Mouse (Mus musculus) embryonic facial prominence, embryonic 14.5 days (tissue): ENCODE data around the gene Atf1. TPM values are rescaled to one million over a fixed set of nuclear protein-coding genes. Genes with fewer than 3 reads are reported as not detected.

ENCODE experiments used
- ATAC-seq: fragments of 200-750 bp; cut with Nextera tagmentation; 2 replicates; pipeline ENCODE4 v1.8.0; 2017; ENCODE audit warnings: low read depth, moderate number of reproducible peaks, moderate TSS enrichment
- DNase-seq: peaks from one replicate; pipeline ENCODE4 v3.0.0-alpha.2; 2015; ENCODE audit warnings: low spot score
- H3K27ac ChIP-seq: fragments of 300-500 bp; sonication (generic); replicated peaks from 2 replicates; pipeline ENCODE4 v1.5.1; 2014; ENCODE audit warnings: low read depth, mild to moderate bottlenecking, low read length, moderate library complexity
- H3K27me3 ChIP-seq: fragments of 300-500 bp; sonication (generic); replicated peaks from 2 replicates; pipeline ENCODE4 v1.6.1; 2014; ENCODE audit warnings: low read length; ENCODE audit not compliant: control insufficient read depth, insufficient read depth
- H3K36me3 ChIP-seq: fragments of 300-500 bp; sonication (generic); 2 replicates; pipeline ENCODE4 v1.6.1; 2014; ENCODE audit warnings: low read length, mixed read lengths; ENCODE audit not compliant: control insufficient read depth, insufficient read depth
- H3K4me1 ChIP-seq: fragments of 300-500 bp; sonication (generic); 2 replicates; pipeline ENCODE4 v1.6.1; 2014; ENCODE audit warnings: antibody characterized with exemption, low read length; ENCODE audit not compliant: control insufficient read depth, insufficient read depth
- H3K4me2 ChIP-seq: fragments of 300-500 bp; sonication (generic); 2 replicates; pipeline ENCODE4 v1.6.1; 2014; ENCODE audit warnings: low read depth, mild to moderate bottlenecking, low read length, moderate library complexity, mixed read lengths
- H3K4me3 ChIP-seq: fragments of 300-500 bp; sonication (generic); 2 replicates; pipeline ENCODE4 v1.5.1; 2014; ENCODE audit warnings: low read depth, mild to moderate bottlenecking, low read length
- H3K9ac ChIP-seq: fragments of 300-500 bp; sonication (generic); 2 replicates; pipeline ENCODE4 v1.6.1; 2014; ENCODE audit warnings: low read depth, mild to moderate bottlenecking, low read length, moderate library complexity, mixed read lengths
- H3K9me3 ChIP-seq: fragments of 300-500 bp; sonication (generic); 2 replicates; pipeline ENCODE4 v1.6.1; 2016; ENCODE audit warnings: low read length; ENCODE audit not compliant: control insufficient read depth
- WGBS: fragments of 180-500 bp; shearing (Covaris S2); extraction: QIAGEN DNeasy Blood & Tissue Kit; methylation state at CpG from one replicate; pipeline ENCODE4 v1.1.7; 2014; 5-methylcytosine and 5-hydroxymethylcytosine counted together
- polyA plus RNA-seq: library from polyadenylated mRNA; unstranded; fragments of >200 nt; fragmentation: Nextera tagmentation; extraction: Ambion mirVana; gene quantifications from 2 replicates; pipeline ENCODE4 v1.2.1, GENCODE M21; 2014

The Atf1 gene
- polyA plus RNA-seq, 1 experiment from 2014 or later, result 33.5 TPM

- Histone ChIP-seq H3K9me3 (no peaks in the 10 kb centered on the region), H3K4me1 (no peaks in the 10 kb centered on the region), H3K27me3 (no peaks in the 10 kb centered on the region), H3K4me3 (no peak overlapping the region), H3K27ac (no peak overlapping the region), H3K9ac (no peak overlapping the region), H3K36me3 (peaks cover 86% of the 10 kb centered on the region), H3K4me2 (no peak overlapping the region)
- WGBS, result 92% methylated on average over 9 of the region's 9 CpGs
- no peak for ATAC-seq
- no peak for DNase-seq
Observed at GRCm38 (mm10) chr15:100186234-100186633, 41.4 kb upstream of the Atf1 start.

DNA sequence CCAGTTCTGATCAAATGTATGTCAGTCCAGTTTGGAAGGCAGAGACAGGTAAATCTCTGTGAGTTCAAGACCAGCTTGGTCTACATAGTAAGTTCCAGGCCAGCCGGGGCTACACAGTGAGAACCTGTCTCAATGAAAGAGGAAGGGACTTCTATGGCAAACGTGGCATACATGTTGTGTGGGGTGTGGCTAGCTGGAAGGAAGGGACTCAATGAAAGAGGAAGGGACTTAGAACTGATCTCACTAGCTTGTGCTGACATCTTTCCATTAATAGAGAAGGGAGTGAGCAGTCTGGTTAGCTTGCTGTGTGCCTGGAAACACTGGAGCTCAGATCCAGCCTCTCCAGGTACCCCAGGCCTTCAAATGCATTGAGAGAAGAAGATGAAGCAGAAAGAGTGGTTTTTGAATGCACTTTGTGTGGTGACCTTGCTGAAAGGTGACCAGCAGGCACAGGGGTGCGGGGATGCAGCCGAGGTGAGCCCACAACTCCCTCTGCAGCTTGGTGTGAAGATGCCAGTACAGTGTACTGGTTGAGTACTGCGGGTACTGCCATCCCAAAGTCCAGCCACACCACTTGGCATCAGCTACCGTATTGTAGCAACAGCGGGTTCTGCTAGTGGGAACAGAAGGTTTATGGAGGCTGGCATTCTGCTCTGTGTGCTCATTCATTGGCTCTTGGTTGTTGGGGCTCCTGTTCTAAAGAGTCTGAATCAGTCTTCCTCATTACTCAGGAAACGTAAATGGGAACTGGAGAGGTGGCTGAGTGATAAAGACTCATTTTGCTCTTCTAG lies 40.5 kb upstream of the Atf1 start:
- 92% methylated on average over 8 of the region's 8 CpGs for WGBS
- no peak overlapping the region for H3K4me2 ChIP-seq
- H3K4me3 ChIP-seq, result no peak overlapping the region
- H3K27me3 ChIP-seq, result no peaks in the 10 kb centered on the region
- no peak overlapping the region for H3K9ac ChIP-seq
- H3K27ac ChIP-seq, result no peak overlapping the region
- peaks cover 86% of the 10 kb centered on the region for H3K36me3 ChIP-seq
- H3K9me3 ChIP-seq, result no peaks in the 10 kb centered on the region
- H3K4me1 ChIP-seq, result no peaks in the 10 kb centered on the region
- no peak for ATAC-seq
- DNase-seq, result no peak

DNA sequence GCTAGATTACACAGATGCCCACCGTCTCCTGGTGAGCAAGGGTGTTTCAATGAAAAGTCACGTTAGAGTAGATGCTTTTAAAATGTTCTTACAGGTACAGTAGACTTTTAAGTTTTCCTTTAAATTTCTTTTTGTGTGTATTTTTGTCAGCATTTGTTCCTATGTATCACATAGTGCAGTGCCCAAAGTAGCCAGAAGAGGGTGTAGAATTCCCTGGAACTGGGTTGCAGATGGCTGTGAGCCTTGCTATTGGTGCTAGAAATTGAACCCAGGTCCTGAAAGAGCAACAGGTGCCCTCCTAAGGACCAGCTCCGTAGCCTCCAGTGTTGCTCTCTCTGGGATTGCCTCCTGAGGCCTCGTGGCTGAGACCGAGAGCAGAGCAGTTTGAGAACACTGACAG lies 39.1 kb upstream of the Atf1 start:
- no peak overlapping the region for H3K27ac ChIP-seq
- ATAC-seq, result 0 out of 2 replicates have a peak, but pooled peaks have one; percentile 11
- DNase-seq, result no peak
- H3K9me3 ChIP-seq, result no peaks in the 10 kb centered on the region
- H3K9ac ChIP-seq, result no peak overlapping the region
- no peak overlapping the region for H3K4me2 ChIP-seq
- no peak overlapping the region for H3K4me3 ChIP-seq
- H3K27me3 ChIP-seq, result no peaks in the 10 kb centered on the region
- H3K4me1 ChIP-seq, result no peaks in the 10 kb centered on the region
- H3K36me3 ChIP-seq, result peaks cover 87% of the 10 kb centered on the region
- WGBS, result 81% methylated on average over 5 of the region's 5 CpGs

- Histone ChIP-seq H3K9me3 (no peaks in the 10 kb centered on the region), H3K4me1 (no peaks in the 10 kb centered on the region), H3K27ac (no peak overlapping the region), H3K4me2 (no peak overlapping the region), H3K9ac (no peak overlapping the region), H3K4me3 (no peak overlapping the region), H3K27me3 (no peaks in the 10 kb centered on the region), H3K36me3 (peaks cover 91% of the 10 kb centered on the region)
- peak; percentile 55 for DNase-seq
- WGBS, result 62% methylated on average over 14 of the region's 14 CpGs
- ATAC-seq, result peak; percentile 68
Observed at GRCm38 (mm10) chr15:100188962-100189404, 38.6 kb upstream of the Atf1 start.

DNA sequence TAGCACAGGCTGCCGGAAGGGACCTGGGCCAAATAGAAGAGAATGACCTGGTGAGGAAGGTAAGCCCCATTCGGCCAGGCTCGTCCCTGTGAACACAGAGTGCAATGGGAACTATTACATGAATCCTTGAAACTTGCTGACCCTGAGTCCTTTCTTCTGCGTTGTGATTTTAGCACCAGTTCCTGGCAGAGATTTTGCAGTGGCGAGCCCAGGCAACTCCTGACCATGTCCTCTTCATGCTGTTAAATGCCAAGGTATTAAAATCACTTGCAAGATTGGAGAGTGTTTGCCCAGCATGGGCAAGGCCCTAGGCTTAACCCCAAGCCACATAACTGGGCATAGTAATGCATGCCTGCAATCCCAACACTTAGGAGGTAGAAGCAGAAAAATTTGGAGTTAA lies 37.5 kb upstream of the Atf1 start:
- ATAC-seq (no peak), DNase-seq (no peak)
- no peak overlapping the region for H3K9ac ChIP-seq
- H3K27me3 ChIP-seq, result no peaks in the 10 kb centered on the region
- no peaks in the 10 kb centered on the region for H3K4me1 ChIP-seq
- H3K27ac ChIP-seq, result no peak overlapping the region
- WGBS, result 86% methylated on average over 5 of the region's 5 CpGs
- H3K36me3 ChIP-seq, result peaks cover 92% of the 10 kb centered on the region
- no peaks in the 10 kb centered on the region for H3K9me3 ChIP-seq
- H3K4me2 ChIP-seq, result no peak overlapping the region
- no peak overlapping the region for H3K4me3 ChIP-seq

DNA sequence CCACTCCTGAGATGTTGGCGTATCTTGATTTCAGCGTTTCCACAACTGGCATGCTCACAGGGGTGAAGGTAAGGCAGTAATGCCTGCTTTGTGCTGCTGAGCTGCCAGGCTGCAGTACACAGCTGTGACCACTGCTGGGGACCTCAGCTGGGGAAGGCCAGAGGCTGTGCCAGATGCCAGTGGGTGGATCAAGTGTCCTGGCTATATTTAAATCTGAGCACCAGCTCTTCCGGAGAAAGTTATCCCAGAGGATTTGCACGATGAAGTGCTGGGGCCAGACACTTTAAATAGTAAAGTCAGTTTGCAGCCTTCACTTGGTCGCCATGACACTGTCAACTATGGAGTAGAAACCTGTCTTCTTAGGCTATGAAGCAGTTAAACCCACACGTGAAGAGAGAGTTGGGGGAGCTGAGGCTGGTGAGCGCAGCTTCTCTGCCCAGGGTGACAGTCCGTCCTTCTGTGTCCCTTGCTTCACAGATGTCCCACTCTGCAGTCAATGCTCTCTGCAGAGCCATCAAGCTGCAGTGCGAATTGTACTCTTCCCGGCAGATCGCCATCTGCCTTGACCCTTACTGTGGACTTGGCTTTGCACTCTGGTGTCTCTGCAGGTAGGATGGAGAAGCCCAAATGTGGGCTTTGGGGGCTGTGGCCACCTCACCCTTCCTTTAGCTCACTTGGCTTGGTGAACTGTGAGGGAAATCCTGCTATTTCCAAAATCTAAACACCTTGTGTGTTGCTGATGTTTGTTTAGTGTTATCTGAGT lies 28.5 kb upstream of the Atf1 start:
- peaks cover 66% of the 10 kb centered on the region for H3K36me3 ChIP-seq
- no peak overlapping the region for H3K9ac ChIP-seq
- DNase-seq, result peak; percentile 51
- 82% methylated on average over 11 of the region's 11 CpGs for WGBS
- H3K4me3 ChIP-seq, result no peak overlapping the region
- no peaks in the 10 kb centered on the region for H3K27me3 ChIP-seq
- 0 out of 2 replicates have a peak, but pooled peaks have one; percentile 26 for ATAC-seq
- no peak overlapping the region for H3K4me2 ChIP-seq
- H3K9me3 ChIP-seq, result no peaks in the 10 kb centered on the region
- H3K4me1 ChIP-seq, result no peaks in the 10 kb centered on the region
- peak overlapping the region; percentile 46; the same call in 1 of the 2 replicates for H3K27ac ChIP-seq

- Histone ChIP-seq H3K27ac (no peak overlapping the region), H3K4me3 (no peak overlapping the region), H3K9me3 (no peaks in the 10 kb centered on the region), H3K36me3 (peaks cover 63% of the 10 kb centered on the region), H3K27me3 (no peaks in the 10 kb centered on the region), H3K4me2 (no peak overlapping the region), H3K9ac (no peak overlapping the region), H3K4me1 (no peaks in the 10 kb centered on the region)
- DNase-seq, result peak; percentile 45
- no peak for ATAC-seq
- WGBS, result 59% methylated on average over 3 of the region's 3 CpGs
Observed at GRCm38 (mm10) chr15:100199790-100200189, 27.8 kb upstream of the Atf1 start.

DNA sequence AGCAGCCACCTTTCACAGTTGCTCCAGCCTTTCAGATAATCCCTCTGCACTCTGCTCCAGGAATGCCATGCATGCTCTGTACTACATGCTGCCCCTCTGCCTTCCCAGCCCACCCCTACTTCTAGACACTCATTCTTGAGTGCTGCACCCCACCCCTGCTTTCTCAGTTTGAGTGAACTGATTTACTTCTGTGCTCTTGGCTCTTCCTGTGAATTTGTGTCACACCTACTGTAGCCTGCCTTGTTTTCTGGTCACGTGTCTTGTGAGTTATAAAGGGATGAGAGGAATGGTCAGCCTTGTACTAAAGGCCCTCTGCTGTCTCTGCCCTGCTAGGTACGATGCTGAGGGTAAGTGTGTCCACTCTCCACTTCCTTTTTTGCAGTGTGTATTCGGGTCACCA lies 25.8 kb upstream of the Atf1 start:
- Histone ChIP-seq H3K27me3 (no peaks in the 10 kb centered on the region), H3K4me3 (no peak overlapping the region), H3K9ac (no peak overlapping the region), H3K4me2 (no peak overlapping the region), H3K9me3 (no peaks in the 10 kb centered on the region), H3K27ac (no peak overlapping the region), H3K4me1 (no peaks in the 10 kb centered on the region), H3K36me3 (peaks cover 65% of the 10 kb centered on the region)
- DNase-seq, result no peak
- no peak for ATAC-seq
- 83% methylated on average over 3 of the region's 3 CpGs for WGBS
